Mouse (Mus musculus): ENCODE measurements around the gene Pitpnb. TPM values are rescaled to one million over a fixed set of nuclear protein-coding genes. Genes with fewer than 3 reads are reported as not detected.

Pitpnb gene
- total and polyA plus RNA-seq, 3 experiments: 19.3 to 84.8 (median 31.5) TPM

GRCm38 (mm10) chr5:111367937-111368517 lies 37.5 kb downstream of the Pitpnb start:
- ATAC-seq (ENCODE audit: extremely low read depth, insufficient number of reproducible peaks, low FRiP score, poor library complexity, severe bottlenecking): no peak
- H3K9me3 ChIP-seq (replicated peaks): no peaks in the 10 kb centered on the region
- no peak for TF ChIP-seq CTCF (IDR thresholded peaks at IDR 0.05; ENCODE audit: low read depth, low read length)
- TF ChIP-seq GATA2 (IDR thresholded peaks at IDR 0.05; ENCODE audit: borderline replicate concordance, low read depth, low read length): no peak
- no peak for TF ChIP-seq TAL1 (conservative IDR thresholded peaks at IDR 0.05; ENCODE audit: low read depth, low read length)
- no peak for TF ChIP-seq POLR2AphosphoS5 (IDR thresholded peaks at IDR 0.05; ENCODE audit: insufficient replicate concordance, low read depth, low read length)
- TF ChIP-seq GATA1 (IDR thresholded peaks at IDR 0.05; ENCODE audit: borderline replicate concordance, low read length): no peak

GRCm38 (mm10) chr5:111368576-111368975 lies 38.0 kb downstream of the Pitpnb start:
- ATAC-seq (ENCODE audit: extremely low read depth, insufficient number of reproducible peaks, low FRiP score, poor library complexity, severe bottlenecking) (no peak), DNase-seq (ENCODE audit: low spot score) (no peak)
- H3K27me3 ChIP-seq (ENCODE audit: insufficient read depth, low read length): no peaks in the 10 kb centered on the region
- no peak overlapping the region for H3K4me3 ChIP-seq (ENCODE audit: low read depth, low read length)
- no peaks in the 10 kb centered on the region for H3K4me1 ChIP-seq (ENCODE audit: insufficient read depth, low read depth, low read length)
- no peaks in the 10 kb centered on the region for H3K9me3 ChIP-seq (replicated peaks)
- H3K36me3 ChIP-seq (replicated peaks): peaks cover 94% of the 10 kb centered on the region
- TF ChIP-seq TAL1 (conservative IDR thresholded peaks at IDR 0.05; ENCODE audit: low read depth, low read length) (no peak), POLR2AphosphoS5 (IDR thresholded peaks at IDR 0.05; ENCODE audit: insufficient replicate concordance, low read depth, low read length) (no peak), CTCF (IDR thresholded peaks at IDR 0.05; ENCODE audit: low read depth, low read length) (no peak), GATA1 (IDR thresholded peaks at IDR 0.05; ENCODE audit: borderline replicate concordance, low read length) (no peak), GATA2 (IDR thresholded peaks at IDR 0.05; ENCODE audit: borderline replicate concordance, low read depth, low read length) (no peak)

More at GRCm38 (mm10) chr5:111367937-111368517, 37.5 kb downstream of the Pitpnb start:
- H3K4me1 ChIP-seq (ENCODE audit: insufficient read depth, low read depth, low read length): no peaks in the 10 kb centered on the region
- no peak for DNase-seq (ENCODE audit: low spot score)
- H3K4me3 ChIP-seq (ENCODE audit: low read depth, low read length): no peak overlapping the region
- no peaks in the 10 kb centered on the region for H3K27me3 ChIP-seq (ENCODE audit: insufficient read depth, low read length)
- peaks cover 94% of the 10 kb centered on the region for H3K36me3 ChIP-seq (replicated peaks)

- no peaks in the 10 kb centered on the region for H3K9me3 ChIP-seq (replicated peaks)
- H3K27me3 ChIP-seq (ENCODE audit: insufficient read depth, low read length): no peaks in the 10 kb centered on the region
- DNase-seq (ENCODE audit: low spot score): no peak
- H3K36me3 ChIP-seq (replicated peaks): peaks cover 99% of the 10 kb centered on the region
- no peaks in the 10 kb centered on the region for H3K4me1 ChIP-seq (ENCODE audit: insufficient read depth, low read depth, low read length)
- H3K4me3 ChIP-seq (ENCODE audit: low read depth, low read length): no peak overlapping the region
- no peak for TF ChIP-seq TAL1 (conservative IDR thresholded peaks at IDR 0.05; ENCODE audit: low read depth, low read length)
- no peak for TF ChIP-seq GATA1 (IDR thresholded peaks at IDR 0.05; ENCODE audit: borderline replicate concordance, low read length)
- TF ChIP-seq GATA2 (IDR thresholded peaks at IDR 0.05; ENCODE audit: borderline replicate concordance, low read depth, low read length): no peak
- TF ChIP-seq CTCF (IDR thresholded peaks at IDR 0.05; ENCODE audit: low read depth, low read length): no peak
- TF ChIP-seq POLR2AphosphoS5 (IDR thresholded peaks at IDR 0.05; ENCODE audit: insufficient replicate concordance, low read depth, low read length): no peak
- no peak for ATAC-seq (ENCODE audit: extremely low read depth, insufficient number of reproducible peaks, low FRiP score, poor library complexity, severe bottlenecking)
These were observed 45.1 kb downstream of the Pitpnb start for GRCm38 (mm10) chr5:111375616-111376015.

- no peak for ATAC-seq (ENCODE audit: extremely low read depth, insufficient number of reproducible peaks, low FRiP score, poor library complexity, severe bottlenecking)
- no peaks in the 10 kb centered on the region for H3K9me3 ChIP-seq (replicated peaks)
- H3K4me3 ChIP-seq (ENCODE audit: low read depth, low read length): no peak overlapping the region
- H3K36me3 ChIP-seq (replicated peaks): peaks cover 99% of the 10 kb centered on the region
- no peak for DNase-seq (ENCODE audit: low spot score)
- no peaks in the 10 kb centered on the region for H3K27me3 ChIP-seq (ENCODE audit: insufficient read depth, low read length)
- no peak for TF ChIP-seq POLR2AphosphoS5 (IDR thresholded peaks at IDR 0.05; ENCODE audit: insufficient replicate concordance, low read depth, low read length)
- no peak for TF ChIP-seq CTCF (IDR thresholded peaks at IDR 0.05; ENCODE audit: low read depth, low read length)
- no peak for TF ChIP-seq GATA2 (IDR thresholded peaks at IDR 0.05; ENCODE audit: borderline replicate concordance, low read depth, low read length)
- TF ChIP-seq GATA1 (IDR thresholded peaks at IDR 0.05; ENCODE audit: borderline replicate concordance, low read length): no peak
- no peak for TF ChIP-seq TAL1 (conservative IDR thresholded peaks at IDR 0.05; ENCODE audit: low read depth, low read length)
- H3K4me1 ChIP-seq (ENCODE audit: insufficient read depth, low read depth, low read length): no peaks in the 10 kb centered on the region
These were observed 45.9 kb downstream of the Pitpnb start for GRCm38 (mm10) chr5:111376276-111377020.

- Histone ChIP-seq H3K36me3 (replicated peaks) (peaks cover 96% of the 10 kb centered on the region), H3K27me3 (ENCODE audit: insufficient read depth, low read length) (no peaks in the 10 kb centered on the region), H3K4me1 (ENCODE audit: insufficient read depth, low read depth, low read length) (no peaks in the 10 kb centered on the region), H3K4me3 (ENCODE audit: low read depth, low read length) (no peak overlapping the region), H3K9me3 (replicated peaks) (no peaks in the 10 kb centered on the region)
- TF ChIP-seq GATA1 (IDR thresholded peaks at IDR 0.05; ENCODE audit: borderline replicate concordance, low read length) (no peak), TAL1 (conservative IDR thresholded peaks at IDR 0.05; ENCODE audit: low read depth, low read length) (no peak), GATA2 (IDR thresholded peaks at IDR 0.05; ENCODE audit: borderline replicate concordance, low read depth, low read length) (no peak), POLR2AphosphoS5 (IDR thresholded peaks at IDR 0.05; ENCODE audit: insufficient replicate concordance, low read depth, low read length) (no peak), CTCF (IDR thresholded peaks at IDR 0.05; ENCODE audit: low read depth, low read length) (no peak)
- ATAC-seq (ENCODE audit: extremely low read depth, insufficient number of reproducible peaks, low FRiP score, poor library complexity, severe bottlenecking) (no peak), DNase-seq (ENCODE audit: low spot score) (no peak)
These were observed 47.8 kb downstream of the Pitpnb start for GRCm38 (mm10) chr5:111378126-111378993.

Measured in G1E (cell line).